Mouse (Mus musculus): Measurements from ENCODE around the gene Polr2b. TPM values are rescaled to one million over a fixed set of nuclear protein-coding genes. Genes with fewer than 3 reads are reported as not detected.

Gene Polr2b
- total and polyA plus RNA-seq, 3 experiments, result 58.3 to 178 (median 91.4) TPM

DNA sequence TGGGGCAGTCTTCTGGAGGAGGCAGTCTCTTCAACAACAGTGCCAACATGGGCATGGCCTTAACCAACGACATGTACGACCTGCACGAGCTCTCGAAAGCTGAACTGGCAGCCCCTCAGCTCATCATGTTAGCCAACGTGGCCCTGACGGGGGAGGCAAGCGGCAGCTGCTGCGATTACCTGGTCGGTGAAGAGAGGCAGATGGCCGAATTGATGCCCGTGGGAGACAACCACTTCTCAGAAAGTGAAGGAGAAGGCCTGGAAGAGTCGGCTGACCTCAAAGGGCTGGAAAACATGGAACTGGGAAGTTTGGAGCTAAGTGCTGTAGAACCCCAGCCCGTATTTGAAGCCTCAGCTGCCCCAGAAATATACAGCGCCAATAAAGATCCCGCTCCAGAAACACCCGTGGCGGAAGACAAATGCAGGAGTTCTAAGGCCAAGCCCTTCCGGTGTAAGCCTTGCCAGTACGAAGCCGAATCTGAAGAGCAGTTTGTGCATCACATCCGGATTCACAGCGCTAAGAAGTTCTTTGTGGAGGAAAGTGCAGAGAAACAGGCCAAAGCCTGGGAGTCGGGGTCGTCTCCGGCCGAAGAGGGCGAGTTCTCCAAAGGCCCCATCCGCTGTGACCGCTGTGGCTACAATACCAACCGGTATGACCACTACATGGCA lies 41.9 kb upstream of the Polr2b start:
- no peaks in the 10 kb centered on the region for H3K27me3 ChIP-seq (ENCODE audit: control insufficient read depth in 1 of 2, insufficient read depth in 2 of 2, low read length in 2 of 2)
- peaks cover 58% of the 10 kb centered on the region for H3K79me2 ChIP-seq (ENCODE audit: control insufficient read depth, insufficient read depth, low read length, poor library complexity)
- TF ChIP-seq SIN3A (IDR thresholded peaks at IDR 0.05; ENCODE audit: low read length) (no peak), BHLHE40 (IDR thresholded peaks at IDR 0.05; ENCODE audit: borderline replicate concordance, low read depth, low read length) (no peak), UBTF (IDR thresholded peaks at IDR 0.05; ENCODE audit: borderline replicate concordance, insufficient read depth, low read depth, low read length) (no peak), POLR2A (IDR thresholded peaks at IDR 0.05; ENCODE audit: control insufficient read depth in 1 of 2, insufficient read depth in 1 of 2, low read depth in 1 of 2, low read length in 2 of 2, poor library complexity in 1 of 2) (no peak), KAT2A (conservative IDR thresholded peaks at IDR 0.05; ENCODE audit: low read depth, low read length) (no peak), CHD1 (IDR thresholded peaks at IDR 0.05; ENCODE audit: low read depth, low read length) (no peak), MYB (IDR thresholded peaks at IDR 0.05; ENCODE audit: low read depth, low read length) (no peak), ZMIZ1 (IDR thresholded peaks at IDR 0.05; ENCODE audit: low read depth, low read length) (no peak), MYC (IDR thresholded peaks at IDR 0.05; ENCODE audit: low read depth, low read length) (no peak), HCFC1 (IDR thresholded peaks at IDR 0.05; ENCODE audit: low read depth, low read length) (no peak), ZC3H11A (IDR thresholded peaks at IDR 0.05; ENCODE audit: low read depth, low read length) (no peak), E2F4 (IDR thresholded peaks at IDR 0.05; ENCODE audit: borderline replicate concordance, low read depth, low read length) (no peak), CTCF (IDR thresholded peaks at IDR 0.05 in 2 of 3, conservative IDR thresholded peaks at IDR 0.05 in 1 of 3; ENCODE audit: control insufficient read depth in 1 of 3, insufficient read depth in 1 of 3, low read depth in 2 of 3, low read length in 3 of 3, poor library complexity in 1 of 3, severe bottlenecking in 1 of 3) (no peak), MAX (IDR thresholded peaks at IDR 0.05; ENCODE audit: low read length) (no peak)
- 0 out of 4 replicates have a peak, but pooled peaks cover 0 to 3% of the 10 kb centered on the region in 2 experiments for H3K4me1 ChIP-seq (ENCODE audit: control insufficient read depth in 1 of 2, insufficient read depth in 2 of 2, low read length in 2 of 2)
- no peak for DNase-seq (ENCODE audit: low read depth, low spot score)
- no peak overlapping the region for H3K27ac ChIP-seq (ENCODE audit: control insufficient read depth, low read depth, low read length)
- H3K36me3 ChIP-seq (ENCODE audit: control insufficient read depth in 1 of 2, insufficient read depth in 2 of 2, low read length in 2 of 2), result peaks cover 20 to 28% of the 10 kb centered on the region in 2 experiments
- no peak overlapping the region for H3K9ac ChIP-seq (ENCODE audit: control insufficient read depth, low read depth, low read length, poor library complexity, severe bottlenecking)
- H3K9me3 ChIP-seq (replicated peaks; ENCODE audit: insufficient read depth, low read length), result no peaks in the 10 kb centered on the region
- H3K4me3 ChIP-seq (ENCODE audit: control insufficient read depth in 1 of 2, insufficient read depth in 1 of 2, low read depth in 2 of 2, low read length in 2 of 2), result no peak overlapping the region

DNA sequence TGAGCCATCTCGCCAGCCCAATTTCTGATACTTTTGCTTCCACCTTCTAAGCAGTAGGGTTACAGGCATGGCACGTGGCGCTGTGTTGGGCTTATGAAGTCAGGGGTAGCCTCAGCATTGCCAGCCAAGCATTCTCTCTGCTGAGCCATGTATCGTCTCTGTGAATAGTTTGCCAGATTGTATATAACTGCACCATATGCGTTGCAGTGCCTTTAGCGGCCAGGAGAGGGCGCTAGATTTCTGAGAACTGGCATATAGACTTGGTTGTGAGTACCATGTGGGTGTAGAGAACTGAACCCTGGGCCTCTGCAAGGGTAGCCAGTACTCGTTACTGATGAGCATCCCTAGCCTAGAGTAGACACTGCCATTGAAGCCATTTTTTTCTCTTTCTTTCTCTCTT lies 40.5 kb upstream of the Polr2b start:
- DNase-seq (ENCODE audit: low read depth, low spot score), result peak; percentile 80
- peak; percentile 81 to 92 (median 81) for TF ChIP-seq CTCF (IDR thresholded peaks at IDR 0.05 in 2 of 3, conservative IDR thresholded peaks at IDR 0.05 in 1 of 3; ENCODE audit: control insufficient read depth in 1 of 3, insufficient read depth in 1 of 3, low read depth in 2 of 3, low read length in 3 of 3, poor library complexity in 1 of 3, severe bottlenecking in 1 of 3)
- TF ChIP-seq RCOR1 (IDR thresholded peaks at IDR 0.05; ENCODE audit: low read depth, low read length), result no peak
- no peak for TF ChIP-seq MEF2A (IDR thresholded peaks at IDR 0.05; ENCODE audit: extremely low read depth, insufficient replicate concordance, low read depth, low read length, poor library complexity, severe bottlenecking)
- TF ChIP-seq MYC (IDR thresholded peaks at IDR 0.05; ENCODE audit: low read depth, low read length), result peak; percentile 39; the same call in 1 of the 2 replicates
- TF ChIP-seq TBP (IDR thresholded peaks at IDR 0.05; ENCODE audit: low read depth, low read length), result peak; percentile 37; the same call in 1 of the 2 replicates
- no peak for TF ChIP-seq TCF12 (IDR thresholded peaks at IDR 0.05; ENCODE audit: low read depth, low read length)
- no peak for TF ChIP-seq MAX (IDR thresholded peaks at IDR 0.05; ENCODE audit: low read length)
- TF ChIP-seq RAD21 (IDR thresholded peaks at IDR 0.05; ENCODE audit: low read depth, low read length), result peak; percentile 10
- H3K9me3 ChIP-seq (replicated peaks; ENCODE audit: insufficient read depth, low read length), result no peaks in the 10 kb centered on the region
- peaks cover 66% of the 10 kb centered on the region for H3K79me2 ChIP-seq (ENCODE audit: control insufficient read depth, insufficient read depth, low read length, poor library complexity)
- no peaks in the 10 kb centered on the region for H3K27me3 ChIP-seq (ENCODE audit: control insufficient read depth in 1 of 2, insufficient read depth in 2 of 2, low read length in 2 of 2)
- H3K36me3 ChIP-seq (ENCODE audit: control insufficient read depth in 1 of 2, insufficient read depth in 2 of 2, low read length in 2 of 2), result peaks cover 23 to 31% of the 10 kb centered on the region in 2 experiments
- H3K4me3 ChIP-seq (ENCODE audit: control insufficient read depth in 1 of 2, insufficient read depth in 1 of 2, low read depth in 2 of 2, low read length in 2 of 2), result no peak overlapping the region
- H3K27ac ChIP-seq (ENCODE audit: control insufficient read depth, low read depth, low read length), result no peak overlapping the region
- no peak overlapping the region for H3K9ac ChIP-seq (ENCODE audit: control insufficient read depth, low read depth, low read length, poor library complexity, severe bottlenecking)
- peaks cover 0 to 3% of the 10 kb centered on the region in 2 experiments; a peak in 1 of 4 replicates for H3K4me1 ChIP-seq (ENCODE audit: control insufficient read depth in 1 of 2, insufficient read depth in 2 of 2, low read length in 2 of 2)
